Mouse (Mus musculus): ENCODE measurements around the gene Mmrn1. TPM values are rescaled to one million over a fixed set of nuclear protein-coding genes. Genes with fewer than 3 reads are reported as not detected.

Gene Mmrn1
- total and polyA plus RNA-seq, 2 experiments from 2014 or later = 1.1 to 1.9 TPM

DNA sequence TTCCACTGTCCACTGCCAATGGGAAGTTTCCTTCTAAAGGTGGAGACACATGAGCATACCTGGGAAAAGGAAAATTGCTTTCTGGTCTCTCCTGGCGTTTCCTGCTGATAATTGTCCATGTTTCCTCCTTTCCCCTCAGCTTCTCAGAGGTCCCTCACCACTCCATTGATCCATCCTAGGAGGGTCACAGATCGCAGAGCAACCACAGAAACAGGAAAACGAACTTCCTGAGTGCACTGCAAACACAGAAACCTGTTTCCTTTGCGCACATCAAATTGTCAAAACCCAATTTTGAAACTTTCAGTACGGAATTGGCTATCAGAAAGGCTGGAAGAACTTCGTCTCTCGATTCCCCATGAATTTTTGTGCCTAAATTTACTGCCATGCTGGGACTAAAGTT is 19.4 kb downstream of the Mmrn1 start:
- H3K4me3 ChIP-seq (ENCODE audit: low read length) = no peak overlapping the region
- WGBS = 82% methylated on average over 7 of the region's 7 CpGs
- DNase-seq (ENCODE audit: low spot score) = no peak

GRCm38 (mm10) chr6:60944621-60945020 is 19.8 kb downstream of the Mmrn1 start:
- Histone ChIP-seq H3K36me3 (ENCODE audit: insufficient read depth, low read length) (no peaks in the 10 kb centered on the region), H3K4me3 (ENCODE audit: low read length) (no peak overlapping the region), H3K9ac (replicated peaks; ENCODE audit: low read length) (no peak overlapping the region), H3K27me3 (ENCODE audit: insufficient read depth, low read length) (no peaks in the 10 kb centered on the region), H3K27ac (no peak overlapping the region), H3K4me2 (ENCODE audit: low read depth, low read length) (no peak overlapping the region), H3K9me3 (ENCODE audit: low read length) (no peaks in the 10 kb centered on the region), H3K4me1 (ENCODE audit: insufficient read depth, low read length) (no peaks in the 10 kb centered on the region)
- 82% methylated on average over 9 of the region's 9 CpGs for WGBS
- TF ChIP-seq CTCF (IDR thresholded peaks at IDR 0.05; ENCODE audit: low read depth) = no peak
- ATAC-seq (no peak), DNase-seq (ENCODE audit: low spot score) (no peak)

More for the DNA sequence above, 19.4 kb downstream of the Mmrn1 start:
- TF ChIP-seq CTCF (IDR thresholded peaks at IDR 0.05; ENCODE audit: low read depth) = no peak
- Histone ChIP-seq H3K4me1 (ENCODE audit: insufficient read depth, low read length) (no peaks in the 10 kb centered on the region), H3K27ac (no peak overlapping the region), H3K36me3 (ENCODE audit: insufficient read depth, low read length) (no peaks in the 10 kb centered on the region), H3K4me2 (ENCODE audit: low read depth, low read length) (no peak overlapping the region), H3K9ac (replicated peaks; ENCODE audit: low read length) (no peak overlapping the region), H3K27me3 (ENCODE audit: insufficient read depth, low read length) (no peaks in the 10 kb centered on the region), H3K9me3 (ENCODE audit: low read length) (no peaks in the 10 kb centered on the region)
- ATAC-seq = no peak

GRCm38 (mm10) chr6:60950415-60950814 is 25.6 kb downstream of the Mmrn1 start:
- no peaks in the 10 kb centered on the region for H3K4me1 ChIP-seq (ENCODE audit: insufficient read depth, low read length)
- peak; percentile 71 for TF ChIP-seq CTCF (IDR thresholded peaks at IDR 0.05; ENCODE audit: low read depth)
- no peaks in the 10 kb centered on the region for H3K9me3 ChIP-seq (ENCODE audit: low read length)
- H3K4me2 ChIP-seq (ENCODE audit: low read depth, low read length) = no peak overlapping the region
- no peak overlapping the region for H3K9ac ChIP-seq (replicated peaks; ENCODE audit: low read length)
- 56% methylated on average over 3 of the region's 3 CpGs for WGBS
- H3K36me3 ChIP-seq (ENCODE audit: insufficient read depth, low read length) = no peaks in the 10 kb centered on the region
- H3K27ac ChIP-seq = no peak overlapping the region
- ATAC-seq (no peak), DNase-seq (ENCODE audit: low spot score) (peak; percentile 55)
- no peaks in the 10 kb centered on the region for H3K27me3 ChIP-seq (ENCODE audit: insufficient read depth, low read length)
- H3K4me3 ChIP-seq (ENCODE audit: low read length) = no peak overlapping the region

- H3K9ac ChIP-seq (replicated peaks; ENCODE audit: low read length) = no peak overlapping the region
- no peak for ATAC-seq
- 73% methylated on average over 2 of the region's 2 CpGs for WGBS
Observed at GRCm38 (mm10) chr6:60961285-60961684, 36.5 kb downstream of the Mmrn1 start.

GRCm38 (mm10) chr6:60961838-60962237 is 37.1 kb downstream of the Mmrn1 start:
- no peak overlapping the region for H3K27ac ChIP-seq
- no peaks in the 10 kb centered on the region for H3K27me3 ChIP-seq (ENCODE audit: insufficient read depth, low read length)
- no peak overlapping the region for H3K4me3 ChIP-seq (ENCODE audit: low read length)
- WGBS = 29% methylated on average over 2 of the region's 2 CpGs
- H3K36me3 ChIP-seq (ENCODE audit: insufficient read depth, low read length) = no peaks in the 10 kb centered on the region
- no peaks in the 10 kb centered on the region for H3K4me1 ChIP-seq (ENCODE audit: insufficient read depth, low read length)
- no peak overlapping the region for H3K4me2 ChIP-seq (ENCODE audit: low read depth, low read length)
- no peaks in the 10 kb centered on the region for H3K9me3 ChIP-seq (ENCODE audit: low read length)
- no peak overlapping the region for H3K9ac ChIP-seq (replicated peaks; ENCODE audit: low read length)
- no peak for DNase-seq (ENCODE audit: low spot score)
- no peak for ATAC-seq
- no peak for TF ChIP-seq CTCF (IDR thresholded peaks at IDR 0.05; ENCODE audit: low read depth)

More at GRCm38 (mm10) chr6:60961285-60961684, 36.5 kb downstream of the Mmrn1 start:
- no peak for DNase-seq (ENCODE audit: low spot score)
- H3K27ac ChIP-seq = no peak overlapping the region
- H3K9me3 ChIP-seq (ENCODE audit: low read length) = no peaks in the 10 kb centered on the region
- H3K4me2 ChIP-seq (ENCODE audit: low read depth, low read length) = no peak overlapping the region
- no peak for TF ChIP-seq CTCF (IDR thresholded peaks at IDR 0.05; ENCODE audit: low read depth)
- no peaks in the 10 kb centered on the region for H3K4me1 ChIP-seq (ENCODE audit: insufficient read depth, low read length)
- H3K36me3 ChIP-seq (ENCODE audit: insufficient read depth, low read length) = no peaks in the 10 kb centered on the region
- no peak overlapping the region for H3K4me3 ChIP-seq (ENCODE audit: low read length)
- no peaks in the 10 kb centered on the region for H3K27me3 ChIP-seq (ENCODE audit: insufficient read depth, low read length)

DNA sequence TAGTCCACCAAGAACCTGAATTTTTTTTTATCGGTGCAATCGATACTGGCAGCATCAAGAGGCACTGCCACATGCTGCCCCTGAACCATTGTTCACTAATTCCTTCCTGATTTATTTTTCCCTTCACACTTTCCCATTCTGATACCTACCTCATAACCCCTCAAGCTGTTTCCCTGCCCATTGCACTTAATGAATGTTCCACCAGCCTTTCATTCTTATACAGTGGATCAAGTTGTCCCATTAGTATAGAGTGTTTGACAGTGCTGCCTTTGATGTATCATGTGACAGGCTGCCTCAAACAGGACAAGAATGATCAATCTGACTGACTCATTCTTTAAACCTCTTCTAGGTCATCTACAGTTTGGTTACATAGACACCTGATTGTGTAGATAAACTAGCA is 37.9 kb downstream of the Mmrn1 start:
- 61% methylated on average over 2 of the region's 2 CpGs for WGBS
- Histone ChIP-seq H3K9me3 (ENCODE audit: low read length) (no peaks in the 10 kb centered on the region), H3K27me3 (ENCODE audit: insufficient read depth, low read length) (no peaks in the 10 kb centered on the region), H3K4me1 (ENCODE audit: insufficient read depth, low read length) (no peaks in the 10 kb centered on the region), H3K36me3 (ENCODE audit: insufficient read depth, low read length) (no peaks in the 10 kb centered on the region), H3K9ac (replicated peaks; ENCODE audit: low read length) (no peak overlapping the region), H3K4me3 (ENCODE audit: low read length) (no peak overlapping the region), H3K4me2 (ENCODE audit: low read depth, low read length) (no peak overlapping the region), H3K27ac (no peak overlapping the region)
- ATAC-seq = no peak
- DNase-seq (ENCODE audit: low spot score) = no peak
- no peak for TF ChIP-seq CTCF (IDR thresholded peaks at IDR 0.05; ENCODE audit: low read depth)

- Histone ChIP-seq H3K4me2 (ENCODE audit: low read depth, low read length) (no peak overlapping the region), H3K36me3 (ENCODE audit: insufficient read depth, low read length) (no peaks in the 10 kb centered on the region), H3K4me3 (ENCODE audit: low read length) (no peak overlapping the region), H3K9me3 (ENCODE audit: low read length) (no peaks in the 10 kb centered on the region), H3K9ac (replicated peaks; ENCODE audit: low read length) (no peak overlapping the region), H3K27me3 (ENCODE audit: insufficient read depth, low read length) (no peaks in the 10 kb centered on the region), H3K4me1 (ENCODE audit: insufficient read depth, low read length) (no peaks in the 10 kb centered on the region), H3K27ac (no peak overlapping the region)
- peak; percentile 20 for TF ChIP-seq CTCF (IDR thresholded peaks at IDR 0.05; ENCODE audit: low read depth)
- 69% methylated on average over 1 of the region's 1 CpGs for WGBS
- DNase-seq (ENCODE audit: low spot score) (peak; percentile 12), ATAC-seq (no peak)
Observed at GRCm38 (mm10) chr6:60963726-60964125, 39.0 kb downstream of the Mmrn1 start.

Data from hindbrain, postnatal 0 days (tissue).